Mouse (Mus musculus) gastrocnemius, postnatal 36 days (tissue): ENCODE measurements around the gene Eepd1. TPM values are rescaled to one million over a fixed set of nuclear protein-coding genes. Genes with fewer than 3 reads are reported as not detected.

Experiments used
- DNase-seq, 2 experiments: peaks; one replicate each; pipeline ENCODE4 v3.0.0; 2022
- intact Hi-C: fragments of 180-260 bp; cut with DNase I; formaldehyde crosslinking; loops from one replicate; pipeline ENCODE4 v1.15.1; 2025
- total RNA-seq, 2 experiments: library from RNA; stranded (reverse); gene quantifications; 2 replicates each; pipeline ENCODE4 v1.2.3; 2021

The Eepd1 gene
- total RNA-seq, 2 experiments from 2014 or later = 78.3 to 94.2 TPM

DNA sequence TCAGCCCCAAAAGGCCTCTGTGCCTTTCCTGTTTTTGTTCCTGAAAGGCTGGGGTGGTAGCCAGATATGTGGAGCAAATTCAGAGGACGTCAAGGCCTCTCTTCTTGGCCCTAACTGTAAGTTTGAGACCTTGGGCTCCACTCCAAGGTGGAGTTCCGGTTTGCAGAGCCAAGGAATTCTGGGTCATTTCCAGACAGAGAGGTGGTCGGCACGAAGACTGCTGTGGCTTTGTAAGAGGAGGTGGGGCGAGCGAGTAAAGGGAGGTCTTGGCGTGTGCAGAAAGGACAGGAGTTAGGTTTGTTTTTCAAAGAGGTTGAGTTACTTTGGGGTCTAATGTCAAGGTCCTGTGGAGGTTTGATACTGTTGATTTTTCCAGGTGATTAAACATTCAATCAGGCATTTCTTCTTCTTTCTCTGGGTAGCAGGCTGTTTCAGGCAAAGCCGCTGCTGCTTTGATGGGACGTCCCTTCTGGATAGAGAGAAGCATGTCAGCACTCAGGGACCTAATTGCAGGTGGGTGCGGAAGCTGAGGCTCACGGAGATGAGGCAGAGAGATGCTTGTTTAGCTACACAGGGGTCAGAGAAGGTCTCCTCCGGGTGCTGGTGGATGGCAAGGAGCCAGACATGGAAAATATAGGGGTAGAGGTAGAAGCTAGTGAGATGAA lies 6.2 kb downstream of the Eepd1 start:
- DNase-seq = no peak
- intact Hi-C loops = loop anchor here (10.0 kb wide), 1 partner anchor 313 kb away; no protein-coding TSS in a partner anchor

DNA sequence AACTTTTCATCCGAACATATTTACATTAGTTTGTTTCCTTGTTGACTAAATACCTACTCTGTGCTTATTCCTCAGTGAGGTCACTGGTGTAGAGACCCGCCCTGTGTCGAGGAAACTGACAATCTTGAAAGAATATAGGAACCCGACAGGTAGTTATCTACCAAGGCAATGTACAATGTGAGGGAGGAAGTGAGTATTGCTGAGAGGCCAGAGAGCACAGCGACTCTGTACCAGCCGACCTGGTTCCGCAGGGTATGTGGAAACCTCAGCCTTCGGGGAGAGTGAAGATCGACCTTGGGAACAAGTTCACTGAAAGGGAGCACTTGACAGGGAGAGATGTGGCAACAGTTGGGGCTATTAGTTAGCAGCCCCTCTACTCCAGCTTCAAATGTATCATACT lies 7.2 kb downstream of the Eepd1 start:
- no peak for DNase-seq
- intact Hi-C loops = loop anchor here (10.0 kb wide), 1 partner anchor 314 kb away; no protein-coding TSS in a partner anchor

- intact Hi-C loops = loop anchor here (10.0 kb wide), 1 partner anchor 315 kb away; no protein-coding TSS in a partner anchor
- no peak for DNase-seq
Measured at GRCm38 (mm10) chr9:25489221-25489960, 8.0 kb downstream of the Eepd1 start.

DNA sequence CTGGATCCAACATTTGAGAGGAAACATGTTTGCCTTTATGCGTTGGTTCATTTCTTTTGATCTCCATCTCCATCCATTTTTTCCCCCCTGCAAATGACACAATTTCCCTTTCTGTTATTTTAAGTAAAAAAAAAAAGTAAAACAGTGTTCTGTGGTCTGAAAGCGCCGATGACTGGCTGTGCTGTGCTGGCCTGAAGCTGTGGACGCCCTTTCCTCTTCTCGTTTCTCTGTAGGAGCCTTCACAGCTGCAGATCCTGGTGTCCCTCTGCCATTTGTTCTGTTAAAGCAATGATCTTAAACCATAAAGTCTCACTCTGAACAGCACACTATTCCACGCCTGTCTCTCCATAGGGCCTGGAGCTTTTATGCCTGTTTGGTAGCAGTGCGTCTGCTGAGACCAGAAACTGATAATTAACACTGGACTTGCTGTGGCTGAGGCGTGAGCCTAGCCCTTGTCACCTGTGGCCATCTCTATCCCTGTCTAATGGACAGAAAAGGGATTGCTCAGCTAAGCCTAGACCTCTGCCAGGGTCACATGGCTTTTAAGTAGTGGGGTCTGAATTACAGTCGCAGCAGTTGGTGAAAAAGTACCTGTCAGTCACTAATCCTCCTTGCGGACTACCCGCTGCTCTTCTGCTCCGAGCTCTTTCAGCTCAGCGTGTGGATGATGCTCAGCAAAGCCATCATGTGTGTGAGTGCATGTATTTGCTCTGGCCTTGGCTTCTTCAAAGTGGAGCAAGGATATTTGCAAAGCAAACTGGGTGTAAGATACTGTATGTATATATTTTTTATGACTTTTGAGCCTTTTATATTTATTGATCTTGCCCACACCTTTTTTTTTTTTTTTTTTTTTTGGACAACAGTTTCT lies 9.2 kb downstream of the Eepd1 start:
- no peak for DNase-seq
- intact Hi-C loops = loop anchor here (5.0 kb wide), 1 partner anchor 173 kb away; no protein-coding TSS in a partner anchor

- intact Hi-C loops = loop anchor here (5.0 kb wide), 1 partner anchor 177 kb away; no protein-coding TSS in a partner anchor
- no peak for DNase-seq
Measured at GRCm38 (mm10) chr9:25493918-25494317, 12.6 kb downstream of the Eepd1 start.

GRCm38 (mm10) chr9:25495601-25496000 lies 14.3 kb downstream of the Eepd1 start:
- intact Hi-C loops = no loop called here
- peak in 1 of 2 experiments; percentile 34 for DNase-seq

DNA sequence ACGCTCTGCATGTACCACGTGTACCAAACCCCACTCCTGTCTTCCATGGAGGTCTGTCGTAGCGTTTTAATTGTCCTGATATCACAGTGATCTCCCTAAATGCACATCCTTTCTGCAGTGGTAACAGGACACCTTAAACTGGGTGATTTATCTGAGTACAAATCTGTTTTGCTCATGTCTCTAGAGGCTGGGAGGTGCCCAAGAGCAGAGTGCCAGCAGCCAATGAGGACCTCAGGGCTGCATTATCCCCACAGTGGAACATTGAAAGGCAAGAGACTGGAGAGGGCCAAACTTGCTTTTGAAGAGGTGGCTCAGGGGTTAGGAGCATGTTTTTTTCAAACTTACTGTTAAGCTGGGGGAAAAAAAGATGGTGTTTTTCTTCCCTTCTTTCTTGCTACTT lies 14.8 kb downstream of the Eepd1 start:
- no peak for DNase-seq
- intact Hi-C loops = no loop called here

DNA sequence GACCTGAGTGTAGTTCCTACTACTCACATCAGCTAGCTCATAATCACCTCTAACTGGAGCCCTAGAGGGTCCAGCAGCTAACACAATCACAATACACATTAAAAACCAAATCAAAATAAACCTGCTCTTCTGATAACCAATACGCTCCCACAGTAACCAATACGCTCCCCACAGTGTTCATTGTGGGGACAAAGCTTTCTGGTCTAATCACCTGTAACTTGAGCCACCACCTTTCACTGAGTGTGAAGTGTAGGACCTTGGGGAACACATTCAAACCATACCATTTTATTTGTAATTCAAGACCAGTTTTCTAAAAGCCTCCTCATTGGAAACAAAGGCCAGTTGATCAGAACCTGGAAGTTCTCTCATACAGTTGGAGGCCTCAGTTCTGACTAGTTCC lies 15.4 kb downstream of the Eepd1 start:
- DNase-seq = no peak
- intact Hi-C loops = no loop called here

DNA sequence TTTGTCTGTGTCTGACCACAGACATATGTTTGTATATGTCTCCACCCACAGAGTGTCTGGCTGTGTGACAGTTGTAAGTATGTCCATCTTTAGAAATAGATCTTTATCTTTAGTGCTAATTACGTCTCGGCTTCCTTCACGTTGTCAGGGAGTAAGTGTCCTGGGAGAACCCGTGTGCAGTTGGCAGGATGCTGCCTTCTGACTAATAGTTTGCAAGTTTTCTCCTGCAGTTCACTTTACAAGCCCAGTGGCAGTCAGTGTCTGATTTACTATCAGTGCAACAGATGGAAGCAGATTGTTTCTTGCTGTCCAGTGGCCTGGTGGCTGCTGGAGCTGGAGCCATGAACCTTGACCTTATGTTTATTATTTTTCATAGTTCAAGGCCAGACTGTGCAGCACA lies 17.4 kb downstream of the Eepd1 start:
- intact Hi-C loops = no loop called here
- DNase-seq = no peak

- intact Hi-C loops = no loop called here
Measured at GRCm38 (mm10) chr9:25499306-25499705, 18.0 kb downstream of the Eepd1 start.

DNA sequence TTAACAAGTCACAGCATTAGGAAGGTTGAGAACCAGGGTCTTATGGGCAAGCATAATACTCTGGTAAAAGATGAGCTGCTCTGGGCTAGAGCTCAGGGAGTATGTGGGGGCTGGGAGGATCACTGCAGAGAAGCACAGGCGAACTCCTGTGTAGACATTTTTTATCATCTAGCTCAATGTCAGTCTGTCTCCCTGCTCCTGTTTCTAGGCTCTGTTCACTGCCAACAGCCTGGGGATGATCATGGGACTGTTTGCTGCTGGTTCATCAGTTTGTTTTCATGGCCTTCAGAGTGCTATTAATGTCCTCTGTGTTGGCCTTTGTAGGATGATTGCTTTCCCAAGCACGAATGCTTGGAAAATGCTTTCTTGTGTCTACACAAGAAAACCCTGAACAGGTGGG lies 18.7 kb downstream of the Eepd1 start:
- no peak for DNase-seq
- intact Hi-C loops = no loop called here

More at GRCm38 (mm10) chr9:25499306-25499705, 18.0 kb downstream of the Eepd1 start:
- no peak for DNase-seq

- intact Hi-C loops = no loop called here
- no peak for DNase-seq
Measured at GRCm38 (mm10) chr9:25508825-25509224, 27.5 kb downstream of the Eepd1 start.

GRCm38 (mm10) chr9:25510572-25510971 lies 29.2 kb downstream of the Eepd1 start:
- intact Hi-C loops = no loop called here
- no peak for DNase-seq

GRCm38 (mm10) chr9:25513050-25513449 lies 31.7 kb downstream of the Eepd1 start:
- no peak for DNase-seq
- intact Hi-C loops = no loop called here

- no peak for DNase-seq
- intact Hi-C loops = no loop called here
Measured at GRCm38 (mm10) chr9:25513556-25513955, 32.2 kb downstream of the Eepd1 start.

- no peak for DNase-seq
- intact Hi-C loops = no loop called here
Measured at GRCm38 (mm10) chr9:25516640-25517039, 35.3 kb downstream of the Eepd1 start.

DNA sequence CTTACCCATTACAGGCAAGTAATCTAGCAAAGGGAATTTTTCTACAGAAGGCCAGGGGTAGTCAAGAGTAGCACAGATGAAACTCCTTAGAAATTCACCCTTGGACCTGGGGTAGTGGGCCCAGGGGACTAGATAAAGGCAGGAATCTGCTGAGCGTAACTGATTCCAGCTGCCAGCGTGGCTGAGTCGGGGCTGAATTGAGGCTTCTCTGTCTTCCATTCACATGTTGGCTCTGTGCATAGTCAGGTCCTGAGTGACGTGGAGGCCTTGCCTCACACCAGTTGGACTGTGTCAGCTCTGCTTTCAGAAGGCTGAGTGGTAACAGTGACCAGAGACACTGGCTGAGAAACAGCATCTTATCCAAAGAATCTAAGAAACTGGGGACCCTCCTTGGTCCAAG lies 36.6 kb downstream of the Eepd1 start:
- intact Hi-C loops = no loop called here
- peak in 1 of 2 experiments; percentile 15 for DNase-seq

DNA sequence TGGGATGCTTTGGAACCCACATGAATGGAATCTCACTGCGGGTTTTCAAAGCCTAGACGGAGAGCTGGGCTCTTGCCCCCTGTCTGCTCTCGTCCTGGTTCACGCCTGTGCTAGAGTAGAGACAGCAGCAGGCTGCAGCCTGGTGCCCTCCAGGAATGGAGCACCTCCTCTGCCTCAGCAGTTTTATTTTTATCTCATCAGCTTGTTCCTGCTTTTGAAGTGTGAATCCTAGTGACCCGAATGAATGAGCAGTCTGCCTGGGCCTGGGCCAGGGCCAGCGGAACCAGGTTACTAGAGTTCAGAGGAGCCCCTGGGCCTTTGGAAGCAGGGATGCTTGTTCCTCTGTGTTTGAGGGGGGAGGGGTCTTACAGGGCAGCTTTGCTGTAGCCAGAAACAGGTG lies 37.8 kb downstream of the Eepd1 start:
- peak in 1 of 2 experiments; percentile 34 for DNase-seq
- intact Hi-C loops = no loop called here

- intact Hi-C loops = no loop called here
- no peak for DNase-seq
Measured at GRCm38 (mm10) chr9:25520826-25521225, 39.5 kb downstream of the Eepd1 start.

GRCm38 (mm10) chr9:25521825-25522224 lies 40.5 kb downstream of the Eepd1 start:
- intact Hi-C loops = no loop called here
- no peak for DNase-seq

DNA sequence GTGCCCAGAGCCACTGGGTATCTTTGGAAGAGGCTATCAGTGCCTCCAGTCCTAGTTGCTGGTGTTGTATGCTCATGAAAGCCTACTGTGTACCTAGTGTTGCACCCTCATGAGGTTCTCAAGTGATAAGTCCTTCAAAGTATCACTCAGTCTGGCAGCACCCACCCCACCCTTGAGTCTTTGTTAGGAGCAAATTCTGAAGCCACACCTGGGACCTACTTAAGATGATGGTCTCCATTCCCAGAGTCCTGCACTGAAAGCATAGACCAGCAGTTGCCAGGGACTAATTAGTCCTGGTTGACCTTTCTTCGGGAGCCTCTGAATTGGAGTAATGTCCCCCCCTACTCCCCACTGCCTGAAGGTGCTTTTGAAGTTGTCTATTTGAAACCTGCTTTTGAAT lies 45.2 kb downstream of the Eepd1 start:
- no peak for DNase-seq
- intact Hi-C loops = no loop called here
